Mouse (Mus musculus): Measurements from ENCODE around the gene Cd164.

Gene Cd164

GRCm38 (mm10) chr10:41504996-41505395 lies 14.2 kb upstream of the Cd164 start:
- peak; percentile 77 for DNase-seq

- peak; percentile 94 for DNase-seq
Measured at GRCm38 (mm10) chr10:41505446-41505845, 13.8 kb upstream of the Cd164 start.

GRCm38 (mm10) chr10:41509160-41509559 lies 10.1 kb upstream of the Cd164 start:
- peak; percentile 35 for DNase-seq

DNA sequence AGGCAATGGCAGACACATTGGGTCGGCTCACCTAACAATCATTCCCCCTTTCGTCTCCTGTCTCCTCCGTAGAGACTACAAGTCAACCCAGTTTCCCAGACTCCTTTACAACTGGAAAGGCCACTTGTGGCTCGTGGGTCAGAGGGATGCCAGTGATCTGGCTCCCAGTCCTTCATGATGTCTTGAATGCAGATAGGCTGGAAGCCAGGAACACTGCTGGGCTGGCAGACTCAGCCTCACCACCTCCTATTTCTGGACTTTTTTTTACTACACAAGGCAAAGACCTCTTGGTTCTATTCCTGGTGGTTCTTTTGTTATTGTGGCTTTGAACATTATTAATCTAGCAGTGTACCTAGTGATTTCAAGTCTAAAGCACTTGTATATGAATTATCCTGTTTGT lies 4.9 kb upstream of the Cd164 start:
- peak; percentile 92 for DNase-seq

- DNase-seq, result peak; percentile 12
Measured at GRCm38 (mm10) chr10:41514921-41515320, 4.3 kb upstream of the Cd164 start.

- DNase-seq, result no peak
Measured at GRCm38 (mm10) chr10:41518508-41518980, 670 bp upstream of the Cd164 start.

DNA sequence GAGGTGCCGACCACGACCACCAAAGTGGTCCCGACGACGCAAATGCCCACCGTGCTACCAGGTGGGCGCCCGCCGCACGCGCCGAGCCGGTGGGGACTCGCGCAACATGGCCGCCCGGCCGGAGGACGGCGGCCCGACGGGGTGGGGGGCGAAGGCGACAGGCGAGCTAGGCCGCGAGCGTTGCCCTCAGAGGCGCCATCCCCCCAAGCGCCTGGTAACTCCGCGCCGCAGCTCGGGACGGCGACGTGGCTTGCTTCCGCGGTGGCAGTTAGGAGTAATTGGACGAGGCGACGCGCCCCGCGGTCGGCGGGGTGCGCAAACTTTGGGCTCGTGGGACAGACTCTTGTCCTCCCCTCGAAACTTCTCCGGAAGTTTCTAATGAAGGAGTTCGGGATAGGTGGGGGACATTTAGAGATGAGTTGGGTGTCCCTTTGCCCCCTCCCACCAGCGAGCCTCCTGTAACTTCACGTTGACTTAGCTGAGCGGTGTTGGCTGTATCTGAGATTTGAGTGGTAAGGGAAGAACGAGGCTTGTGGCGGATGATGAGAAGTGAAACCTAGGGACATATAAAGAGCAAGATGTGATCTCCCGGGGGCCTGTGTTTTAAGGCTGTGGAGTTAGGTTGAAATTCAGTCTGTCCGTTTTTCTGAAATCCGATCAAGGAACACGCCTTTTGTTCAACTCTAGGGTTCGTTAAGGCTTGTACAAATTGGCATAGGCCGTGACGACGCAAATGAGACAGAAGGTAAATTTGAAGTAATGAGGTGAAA lies 611 bp downstream of the Cd164 start:
- no peak for DNase-seq

GRCm38 (mm10) chr10:41520410-41520673 lies 1.1 kb downstream of the Cd164 start:
- DNase-seq, result no peak

- peak; percentile 59 for DNase-seq
Measured at GRCm38 (mm10) chr10:41523386-41523785, 4.2 kb downstream of the Cd164 start.

DNA sequence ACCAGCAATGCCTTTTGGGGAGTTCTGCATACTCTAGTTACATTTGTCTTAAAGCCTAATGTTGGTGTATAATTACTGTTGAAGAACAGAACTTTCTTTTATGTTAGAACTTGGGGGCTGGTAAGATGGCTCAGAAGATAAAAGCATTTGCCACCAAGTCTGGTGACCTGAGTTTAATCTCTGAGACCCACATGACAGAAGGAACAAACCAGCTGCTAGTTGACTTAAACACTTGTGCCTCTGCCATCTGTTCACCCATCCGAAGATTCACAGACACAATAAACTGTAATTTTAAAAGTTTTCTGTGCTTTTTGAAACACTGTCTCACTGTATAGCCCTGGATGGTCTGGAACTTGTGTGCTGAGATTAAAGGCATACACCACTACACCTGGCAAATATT lies 6.5 kb downstream of the Cd164 start:
- DNase-seq, result peak; percentile 23

GRCm38 (mm10) chr10:41529972-41530371 lies 10.8 kb downstream of the Cd164 start:
- DNase-seq, result no peak

DNA sequence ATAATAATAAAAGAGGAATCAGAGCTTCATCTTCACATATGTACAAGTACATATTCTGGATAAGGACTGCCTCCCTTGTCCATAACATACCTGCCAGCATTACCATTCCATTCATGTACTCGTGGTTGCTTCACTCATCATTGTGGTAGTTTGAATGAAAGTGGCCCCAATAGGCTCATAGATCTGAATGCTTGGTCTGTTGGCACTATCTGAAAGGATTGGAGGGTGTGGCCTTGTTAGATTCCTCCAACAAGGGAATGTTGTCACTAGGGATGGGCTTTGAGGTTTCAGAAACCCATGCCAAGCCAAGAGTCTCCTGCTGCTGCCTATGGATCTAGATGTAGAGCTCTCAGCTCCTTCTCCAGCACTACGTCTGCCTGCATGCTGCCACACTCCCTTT lies 16.8 kb downstream of the Cd164 start:
- peak; percentile 30 for DNase-seq

DNA sequence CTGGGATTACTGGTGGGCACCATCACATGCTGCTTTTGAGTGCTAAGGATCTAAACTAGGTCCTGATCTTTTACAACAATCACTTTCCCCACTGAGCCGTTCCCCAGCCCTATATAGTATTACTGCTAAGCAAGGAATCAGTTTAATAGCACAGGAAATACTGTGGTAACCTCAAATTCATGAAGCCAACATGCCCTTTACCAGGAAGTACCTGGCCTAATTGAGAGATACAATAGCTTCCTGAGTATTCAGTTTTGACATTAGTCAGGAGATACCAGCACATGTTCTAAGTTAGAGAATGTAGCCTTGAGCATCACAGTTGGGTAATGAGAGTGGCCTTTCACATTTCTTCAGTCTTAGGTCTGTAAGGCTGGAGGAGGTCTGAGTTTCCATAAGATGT lies 17.5 kb downstream of the Cd164 start:
- DNase-seq, result peak; percentile 29

DNA sequence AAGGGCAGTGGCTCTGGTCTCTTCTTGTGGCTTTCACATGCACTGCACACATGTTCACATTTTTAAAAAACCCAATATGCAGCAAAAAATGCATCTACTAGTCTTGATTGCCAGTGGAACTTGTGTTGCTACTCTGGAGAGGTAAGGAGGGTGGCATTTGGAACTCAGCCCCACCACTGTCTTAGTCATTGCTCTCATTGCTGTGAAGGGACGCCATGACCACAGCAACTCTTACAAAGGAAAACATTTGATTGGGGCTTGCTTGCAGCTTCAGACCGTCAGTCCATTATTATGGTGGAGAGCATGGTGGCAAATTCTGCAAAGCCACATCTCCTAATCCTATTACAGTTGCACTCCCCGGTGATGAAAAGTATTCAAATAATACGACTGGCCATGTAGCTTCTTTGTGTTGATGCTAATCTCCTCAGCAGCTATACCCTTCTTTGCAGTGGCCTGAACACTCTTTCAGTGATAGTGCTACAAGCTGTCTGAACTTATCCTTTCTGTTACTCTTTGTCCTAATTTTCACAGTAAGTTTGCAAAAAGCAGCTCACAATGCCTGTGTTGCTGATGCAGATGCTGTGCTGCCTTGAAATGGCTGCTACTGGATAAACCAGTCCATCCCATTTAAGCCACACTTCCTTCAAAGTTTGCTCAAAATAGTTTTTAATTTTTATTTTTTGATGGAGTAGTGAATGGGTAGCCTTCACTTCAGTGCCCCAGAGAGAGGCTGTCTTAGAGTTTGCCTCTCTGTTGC lies 18.2 kb downstream of the Cd164 start:
- peak; percentile 55 for DNase-seq

GRCm38 (mm10) chr10:41537983-41538330 lies 18.7 kb downstream of the Cd164 start:
- DNase-seq, result peak; percentile 54

DNA sequence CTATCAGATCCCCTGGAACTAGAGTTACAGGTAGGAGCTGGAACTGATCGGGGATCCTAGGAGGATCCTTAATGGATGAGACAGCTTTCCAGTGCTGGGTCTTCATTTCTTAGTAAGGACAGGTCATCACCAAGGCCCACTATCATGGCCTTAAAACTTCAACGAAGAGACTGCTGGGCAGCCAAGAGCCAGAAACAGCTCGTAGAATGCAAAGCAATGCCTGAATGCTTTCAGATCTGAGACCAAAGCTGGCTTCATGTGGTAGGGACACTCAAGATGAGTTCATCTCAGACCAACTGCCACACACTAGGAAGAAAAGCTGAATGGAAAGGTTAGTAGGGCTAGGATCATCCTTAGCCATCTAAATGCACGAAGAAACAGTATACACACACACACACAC lies 19.8 kb downstream of the Cd164 start:
- peak; percentile 75 for DNase-seq

- peak; percentile 49 for DNase-seq
Measured at GRCm38 (mm10) chr10:41542057-41542456, 22.8 kb downstream of the Cd164 start.

DNA sequence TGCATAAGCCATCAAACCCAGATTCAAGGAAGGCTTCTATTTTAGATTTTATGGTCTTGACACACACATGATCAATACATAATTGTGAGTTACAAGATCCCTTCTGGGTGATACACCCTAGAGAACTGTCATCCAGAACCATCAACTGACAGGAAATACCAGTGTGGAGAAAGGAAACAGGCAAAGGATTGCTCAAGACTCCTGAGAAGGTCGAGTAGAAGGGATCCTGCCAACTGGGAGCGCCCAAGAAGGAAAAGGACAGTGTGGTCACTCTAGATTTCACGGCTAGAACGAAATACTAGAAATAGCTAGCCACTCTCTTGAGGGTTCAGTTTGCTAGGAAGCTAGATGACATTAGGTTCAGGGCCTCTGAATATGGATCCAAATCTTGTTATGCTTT lies 24.2 kb downstream of the Cd164 start:
- peak; percentile 61 for DNase-seq

DNA sequence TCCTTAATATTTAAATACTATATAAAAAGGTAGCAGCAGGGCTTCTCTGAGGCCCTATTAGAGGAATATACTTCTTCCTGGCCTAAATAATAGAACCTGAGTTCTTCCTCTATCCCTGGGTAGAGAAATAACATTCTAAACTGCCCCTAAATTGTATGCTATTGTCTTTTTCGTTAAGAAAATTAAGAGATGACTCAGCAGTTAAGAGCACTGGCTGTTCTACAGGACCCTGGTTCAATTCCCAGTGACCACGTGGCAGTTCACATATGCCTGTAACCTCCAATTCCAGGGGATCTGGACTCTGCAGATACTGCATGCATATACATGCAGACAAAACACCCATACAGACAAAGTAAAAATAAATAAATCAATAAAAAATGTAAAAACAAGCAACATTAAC lies 24.6 kb downstream of the Cd164 start:
- DNase-seq, result no peak

GRCm38 (mm10) chr10:41544481-41545190 lies 25.4 kb downstream of the Cd164 start:
- peak; percentile 78 for DNase-seq

DNA sequence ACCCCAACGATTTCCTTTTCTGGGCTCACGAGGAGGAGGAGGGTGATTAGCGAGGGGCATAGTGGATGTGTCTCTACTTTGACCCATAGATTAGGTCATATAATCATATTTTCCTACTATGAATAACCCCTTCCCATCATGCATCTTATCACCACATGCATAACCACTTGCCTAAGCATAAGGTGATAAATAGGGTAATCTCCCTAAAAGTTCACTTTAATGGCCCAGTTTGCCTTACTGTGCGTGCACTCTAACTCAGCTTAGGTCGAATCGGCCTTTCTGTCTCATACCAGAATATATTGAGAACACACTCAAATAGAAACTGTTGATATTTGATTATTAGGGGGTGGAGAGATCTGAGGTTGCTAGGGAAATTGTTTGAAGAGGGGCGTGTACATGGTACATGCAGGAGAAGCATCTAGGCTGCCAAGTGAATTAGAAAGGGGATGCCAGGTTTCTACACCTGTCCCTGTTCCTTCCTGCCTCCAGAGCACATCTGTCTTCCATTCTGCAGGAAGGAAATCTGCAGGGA lies 26.1 kb downstream of the Cd164 start:
- DNase-seq, result no peak

DNA sequence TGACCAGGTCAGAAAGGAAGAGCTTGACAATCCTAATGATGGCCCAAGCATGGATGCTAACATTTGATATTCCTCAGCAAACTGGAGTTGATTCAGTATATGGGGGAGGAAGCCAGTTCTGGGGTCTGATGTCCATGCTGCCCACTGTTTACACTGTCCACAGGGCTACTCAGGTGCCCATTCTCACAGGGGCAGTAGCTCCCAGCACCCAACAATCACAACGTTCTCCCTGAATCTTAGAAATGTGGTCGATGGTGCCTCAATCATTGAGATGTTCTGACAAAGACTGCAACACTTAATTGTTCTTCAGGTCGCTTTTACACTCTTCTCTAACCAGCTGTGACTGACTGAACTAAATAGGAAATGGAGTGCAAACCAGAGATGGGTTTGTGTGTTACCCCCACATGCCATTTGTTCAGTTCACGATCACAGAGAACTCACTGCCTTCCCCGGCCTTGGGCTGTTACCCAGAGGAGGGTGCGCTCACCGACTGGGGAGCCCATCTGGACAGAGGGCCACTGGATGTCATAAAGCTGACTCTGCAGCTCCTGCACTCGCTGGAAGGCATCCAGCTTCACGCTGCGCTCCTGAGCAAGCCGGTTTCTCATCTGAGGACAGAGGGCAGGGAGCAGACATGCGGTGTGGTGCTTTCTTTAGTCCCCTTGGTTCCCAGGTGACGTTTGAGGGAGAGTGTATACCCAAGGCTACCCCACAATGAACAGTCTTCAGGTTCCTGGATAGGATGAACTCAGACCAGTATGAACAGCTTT lies 27.4 kb downstream of the Cd164 start:
- DNase-seq, result peak; percentile 85

DNA sequence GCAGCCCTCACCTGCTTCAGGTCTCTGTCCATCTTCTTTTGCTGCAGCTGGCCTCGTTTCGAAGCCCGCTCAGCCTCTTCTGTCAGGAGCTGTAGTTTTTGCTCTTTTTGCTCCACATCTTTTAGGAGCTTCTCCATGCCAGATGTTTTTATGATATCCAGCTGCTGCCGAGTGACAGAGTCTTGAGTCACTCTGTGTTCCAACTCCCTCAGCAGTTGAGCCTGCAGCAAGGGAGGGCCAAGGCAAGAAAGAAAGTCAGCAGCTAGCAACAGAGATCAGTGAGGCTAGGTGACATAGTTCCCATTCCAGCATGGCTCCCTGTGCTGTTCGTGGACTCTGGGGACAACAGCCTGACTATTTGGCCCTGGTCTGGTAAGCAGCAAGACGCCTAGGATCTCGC lies 31.5 kb downstream of the Cd164 start:
- peak; percentile 95 for DNase-seq

Data from heart, adult 11 months (tissue).